Mouse (Mus musculus) right cerebral cortex, adult 18-20 months (tissue): ENCODE measurements around the gene Gm32742.
A peak's percentile ranks its signal among the peaks of the same experiment; 100 is the strongest.
"Not testable (repeated sequence)": the region's sequence is repeated elsewhere in the genome, so short reads cannot be mapped to it uniquely, and the experiment has no call there.

ENCODE experiments used
- DNase-seq: peaks from one replicate; pipeline ENCODE4 v3.0.0; 2022; ENCODE audit warnings: mixed read lengths

Gene Gm32742

DNA sequence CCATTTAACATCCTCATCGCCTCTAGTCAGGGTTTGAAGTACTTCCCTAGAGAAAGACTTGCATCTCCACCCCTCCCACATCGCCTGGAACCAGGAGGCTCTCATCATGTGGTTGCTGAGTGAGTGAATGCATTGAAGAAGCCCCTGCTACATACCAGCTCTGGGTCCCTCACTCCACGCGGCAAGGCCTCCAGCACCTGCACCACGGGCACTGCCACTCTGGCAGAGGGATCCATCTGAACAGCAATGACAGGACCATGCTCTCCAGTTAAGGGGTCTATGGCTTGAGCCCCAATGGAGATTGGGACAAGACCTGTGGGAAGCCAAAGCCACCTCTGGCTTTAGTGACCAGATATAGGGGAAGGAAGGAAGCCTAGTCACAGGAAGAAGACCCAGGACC, 18.0 kb downstream of the Gm32742 start:
- DNase-seq = no peak

DNA sequence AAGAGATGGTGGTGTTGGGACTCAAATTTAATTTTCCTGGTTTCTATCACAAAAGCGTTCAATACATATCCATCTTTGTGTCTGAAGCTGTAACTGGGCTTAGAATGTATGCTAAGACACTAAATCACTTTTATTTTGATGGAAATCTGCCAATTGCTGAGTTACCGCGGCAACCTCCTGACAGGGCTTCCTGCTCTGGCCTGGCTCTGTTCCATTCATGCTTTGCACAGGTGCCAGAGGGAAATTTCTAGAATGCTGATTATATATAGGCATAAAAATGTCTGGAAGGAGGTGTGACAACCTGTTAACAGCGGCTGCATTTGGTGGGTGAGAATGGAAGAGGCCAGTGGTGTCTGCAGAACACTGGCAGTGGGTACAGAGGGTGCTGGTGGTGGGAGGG, 18.8 kb downstream of the Gm32742 start:
- no peak for DNase-seq

DNA sequence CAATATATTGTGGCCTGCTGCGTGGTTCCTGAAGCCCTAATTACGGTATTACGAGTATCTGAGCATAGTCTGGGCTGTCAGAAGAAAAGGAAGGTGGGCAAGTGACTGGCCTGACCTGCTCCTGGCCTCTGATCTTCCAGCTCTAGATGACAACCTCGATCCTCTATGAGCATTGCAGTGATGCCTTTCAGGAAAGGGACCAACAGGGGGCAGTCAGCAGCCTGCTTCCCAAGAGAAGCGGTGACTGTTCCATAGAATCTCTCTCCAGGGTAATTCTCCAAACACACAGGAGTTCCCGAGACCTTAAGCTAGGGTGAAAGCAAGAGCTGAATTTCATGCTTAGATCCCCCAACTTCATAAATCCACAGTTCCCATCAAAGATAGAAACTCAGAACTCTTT, 21.1 kb downstream of the Gm32742 start:
- no peak for DNase-seq

DNA sequence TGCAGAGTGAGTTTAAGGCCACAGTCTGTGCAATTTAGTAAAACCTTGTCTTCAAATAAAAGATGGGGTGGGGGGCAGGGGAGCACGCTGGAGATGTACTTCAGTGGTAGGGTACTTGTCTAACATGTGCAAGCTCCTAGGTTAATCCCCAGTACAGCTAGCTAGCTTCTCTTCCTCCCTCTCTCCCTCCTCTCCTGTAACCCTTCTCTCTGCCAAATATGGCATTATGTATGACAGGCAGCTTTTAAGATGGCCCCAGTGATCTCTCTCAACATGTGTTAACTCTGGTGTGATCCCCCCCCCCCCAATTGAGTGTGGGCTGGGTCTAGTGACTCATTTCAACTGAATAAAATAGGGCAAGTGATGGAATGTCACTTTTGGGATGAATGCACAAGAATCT, 21.9 kb downstream of the Gm32742 start:
- no peak for DNase-seq

DNA sequence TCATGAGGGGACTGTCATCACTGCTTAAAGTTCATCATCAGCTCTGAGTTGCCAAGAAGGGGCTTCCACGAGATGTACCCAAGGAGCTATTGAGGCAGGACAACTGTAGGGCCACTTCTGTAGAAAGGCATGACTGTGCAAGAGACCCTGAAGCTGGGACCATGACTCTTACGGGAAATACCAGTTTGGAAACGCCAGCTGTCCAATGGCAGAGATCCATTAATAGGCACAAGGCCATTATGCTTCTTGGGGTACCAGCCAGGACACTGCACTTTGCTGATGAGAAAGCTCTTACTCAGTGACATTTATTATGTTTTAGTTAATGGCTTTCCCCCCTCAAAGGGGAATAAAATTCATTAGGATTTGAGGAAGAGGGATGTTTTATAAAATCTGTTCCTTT, 24.6 kb downstream of the Gm32742 start:
- DNase-seq = no peak

DNA sequence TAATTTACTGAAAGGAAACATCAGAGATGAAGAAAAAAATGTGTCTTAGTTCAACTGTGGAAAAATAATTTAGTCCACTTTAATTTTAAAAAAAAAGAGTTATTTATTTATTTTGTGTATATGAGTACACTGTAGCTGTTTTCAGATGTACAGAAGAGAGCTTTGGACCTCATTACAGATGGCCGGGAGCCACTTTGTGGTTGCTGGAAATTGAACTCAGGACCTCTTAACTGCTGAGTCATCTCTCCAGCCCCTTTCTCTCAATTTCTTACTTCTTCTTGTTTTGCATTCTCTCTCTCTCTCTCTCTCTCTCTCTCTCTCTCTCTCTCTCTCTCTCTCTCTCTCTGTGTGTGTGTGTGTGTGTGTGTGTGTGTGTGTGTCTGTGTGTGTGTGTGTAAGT, 25.9 kb downstream of the Gm32742 start:
- DNase-seq = not testable (repeated sequence)

DNA sequence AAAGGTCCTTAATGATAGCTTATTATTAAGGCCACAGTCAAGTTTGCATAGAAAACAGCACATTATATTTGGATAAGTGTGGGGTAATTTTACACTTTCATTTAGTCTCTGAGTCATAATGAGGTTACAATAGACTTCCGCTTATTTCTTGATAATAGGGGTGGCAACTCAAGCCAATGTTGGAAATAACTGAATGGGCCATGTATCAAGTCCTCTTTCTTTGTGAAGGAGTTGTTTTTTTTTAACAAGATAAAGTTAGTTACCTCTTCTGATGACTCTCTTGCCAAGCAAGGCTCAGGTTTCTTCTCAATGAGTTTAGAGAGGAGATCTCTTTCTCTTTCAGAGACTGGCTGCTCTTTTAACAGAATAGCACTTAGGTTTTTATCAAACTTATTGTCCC, 27.0 kb downstream of the Gm32742 start:
- no peak for DNase-seq

DNA sequence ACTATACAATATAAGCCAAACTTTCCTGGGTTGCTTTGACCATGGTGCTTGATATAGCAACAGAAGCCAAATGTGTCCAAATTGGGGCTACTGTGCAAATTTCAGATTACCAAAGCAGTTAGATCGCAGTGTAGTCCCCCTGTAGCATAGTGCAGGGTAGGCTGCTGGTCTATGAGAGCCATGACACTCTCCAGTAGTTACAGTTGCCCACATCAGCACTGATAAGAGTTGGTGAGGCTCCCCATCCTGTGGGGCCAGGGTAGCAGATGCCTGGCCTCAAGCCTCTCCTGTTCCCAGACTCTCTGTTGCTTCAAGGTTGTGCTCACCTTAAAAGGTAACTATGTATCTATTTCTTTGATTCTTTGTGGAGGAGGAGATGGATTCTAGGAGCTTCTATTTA, 27.5 kb downstream of the Gm32742 start:
- no peak for DNase-seq

DNA sequence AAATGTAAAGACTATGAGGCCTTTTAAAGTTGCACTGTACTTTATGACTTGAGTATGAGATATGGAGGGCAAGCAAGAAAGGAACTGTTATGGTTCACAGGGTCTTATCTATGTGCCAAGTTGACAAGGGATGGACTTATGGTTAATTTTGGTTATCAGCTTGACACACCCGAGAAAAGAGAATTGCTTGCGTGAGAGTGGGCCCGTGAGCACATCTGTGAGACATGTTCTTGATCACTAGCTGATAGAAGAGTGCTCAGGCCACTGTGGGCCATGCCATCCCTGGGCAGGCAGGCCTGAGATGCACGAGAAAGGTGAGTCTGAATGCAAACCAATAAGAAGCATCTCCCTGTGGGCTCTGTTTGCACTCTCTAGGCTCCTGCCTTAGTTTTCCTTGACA, 27.9 kb downstream of the Gm32742 start:
- no peak for DNase-seq

DNA sequence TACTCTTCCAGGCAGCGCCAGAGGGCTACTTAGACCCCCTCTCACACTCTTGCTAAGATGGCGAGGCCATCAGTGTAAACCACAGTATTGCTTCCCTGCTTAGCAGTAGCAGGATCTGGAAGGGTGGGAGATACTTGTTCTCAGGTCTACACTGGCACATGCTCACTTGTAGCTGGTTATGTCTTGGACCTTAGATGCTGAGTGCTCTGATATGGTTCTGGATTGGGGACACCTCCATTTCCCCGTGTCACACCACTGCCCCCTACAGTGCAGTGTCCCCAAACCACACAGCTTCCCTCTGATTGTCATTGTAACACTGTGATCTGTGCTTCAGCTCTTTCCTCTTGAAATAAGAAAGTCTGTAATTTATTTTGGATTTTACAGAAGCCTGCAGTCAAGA, 28.3 kb downstream of the Gm32742 start:
- DNase-seq = no peak

DNA sequence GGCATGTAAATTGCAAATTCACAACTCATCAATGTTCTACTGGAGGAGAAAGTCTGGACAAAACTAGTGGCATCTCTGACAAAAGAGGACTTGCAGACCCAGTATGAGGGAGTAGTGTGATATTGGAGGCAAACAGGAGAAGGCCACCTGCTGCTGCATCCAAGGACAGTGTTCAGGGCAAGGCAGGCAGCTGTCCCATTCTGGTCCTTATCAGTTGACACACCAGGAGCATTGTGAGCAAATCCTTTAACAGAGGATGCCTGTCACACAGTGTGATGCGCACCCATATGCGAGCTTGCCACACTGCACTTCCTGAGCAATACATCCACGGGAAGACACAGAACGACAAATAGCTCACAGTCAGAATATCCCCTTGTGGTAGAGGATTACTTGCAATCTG, 50.5 kb downstream of the Gm32742 start:
- no peak for DNase-seq

DNA sequence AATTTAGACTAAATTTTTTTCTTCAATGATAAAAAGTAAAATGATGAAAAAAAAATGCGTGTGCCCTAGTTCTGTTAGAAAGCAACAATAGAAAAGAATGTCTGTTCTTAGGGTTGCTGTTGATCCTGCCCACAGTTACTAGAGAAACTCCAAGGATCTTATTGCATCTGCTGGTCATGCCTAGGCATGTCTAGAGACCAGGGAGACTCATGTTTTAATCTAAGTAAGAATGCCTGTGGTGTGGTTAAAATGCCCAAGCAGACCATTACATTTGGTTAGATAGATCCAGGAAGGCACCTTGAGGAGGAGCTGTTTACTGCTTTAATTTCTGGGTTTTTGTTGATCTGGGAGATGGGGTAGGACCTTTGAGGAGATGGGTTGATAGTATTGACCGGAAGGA, 59.6 kb downstream of the Gm32742 start:
- DNase-seq = no peak

DNA sequence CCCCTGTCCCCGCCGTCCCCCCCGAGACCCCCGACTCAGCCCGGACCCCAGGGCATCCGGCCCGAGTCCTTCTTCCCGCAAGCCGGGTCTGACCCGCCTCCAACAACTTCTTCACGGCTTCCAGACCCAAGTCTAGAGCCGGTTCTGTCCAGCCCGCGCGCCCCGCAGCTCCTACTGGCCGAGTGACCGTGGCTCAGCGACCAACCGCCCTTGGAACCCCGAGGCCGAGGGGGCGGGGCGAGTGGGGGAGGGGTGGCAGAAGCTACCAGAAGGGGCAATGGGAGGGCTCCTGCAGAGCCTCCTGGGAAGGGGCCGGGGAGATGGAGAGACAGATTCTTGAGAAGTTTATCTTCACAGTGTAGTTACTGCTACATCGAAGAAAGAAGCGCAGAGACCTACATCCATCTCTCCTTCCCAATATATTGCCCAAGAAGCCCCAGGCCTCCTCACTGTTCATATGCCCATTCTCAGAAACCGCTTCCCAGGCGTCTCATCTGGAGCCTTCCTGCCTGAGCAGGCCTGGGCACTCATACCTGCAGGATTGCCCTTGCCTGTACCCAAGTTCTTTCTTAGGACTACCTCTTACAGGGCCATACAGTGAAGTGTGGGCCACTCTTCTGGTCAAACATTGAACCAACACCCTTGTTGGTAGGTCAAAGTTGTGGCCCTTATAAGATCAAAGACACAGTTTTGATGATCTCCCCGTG, 61.4 kb downstream of the Gm32742 start:
- no peak for DNase-seq

DNA sequence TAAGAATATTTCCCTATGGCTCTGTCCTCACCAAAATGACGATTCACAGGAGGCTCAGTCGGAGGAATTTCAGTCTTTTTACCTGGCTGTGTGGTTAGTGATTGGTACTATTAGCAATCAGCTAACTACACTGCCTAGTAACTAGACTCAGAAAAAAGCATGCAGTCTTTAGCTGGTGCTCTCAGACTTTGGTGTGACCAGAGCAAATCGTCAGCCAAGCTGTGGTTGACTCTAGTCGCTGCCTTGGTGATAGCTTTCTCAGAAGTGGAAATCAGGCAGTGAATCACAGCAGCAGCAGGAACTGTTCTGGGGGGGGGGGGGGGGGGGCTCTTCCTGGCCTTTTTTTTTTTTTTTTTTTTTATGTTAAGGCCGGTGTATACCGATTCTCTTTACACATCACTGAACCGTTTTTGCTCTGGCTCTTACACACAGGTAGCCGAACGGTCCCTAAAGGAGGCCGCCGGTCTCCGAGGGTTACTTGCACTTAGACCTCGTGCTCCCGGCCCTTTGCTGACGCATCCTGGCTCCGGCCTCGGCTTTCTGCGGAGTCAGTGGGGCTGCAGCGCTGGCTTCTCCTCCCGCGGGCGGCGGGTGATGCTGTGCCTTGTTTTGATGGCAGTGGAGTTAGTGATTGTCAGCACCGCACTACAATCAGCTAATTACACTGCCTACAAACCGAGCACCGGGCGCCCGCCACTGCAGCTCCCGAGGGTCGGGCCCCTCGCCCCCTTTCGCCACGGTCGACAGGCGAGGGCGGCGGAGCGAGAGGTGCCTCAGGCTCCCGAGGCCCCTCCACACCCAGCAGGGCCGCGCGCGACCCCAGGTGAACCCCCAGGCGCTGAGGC, 62.1 kb downstream of the Gm32742 start:
- peak; percentile 18 for DNase-seq

DNA sequence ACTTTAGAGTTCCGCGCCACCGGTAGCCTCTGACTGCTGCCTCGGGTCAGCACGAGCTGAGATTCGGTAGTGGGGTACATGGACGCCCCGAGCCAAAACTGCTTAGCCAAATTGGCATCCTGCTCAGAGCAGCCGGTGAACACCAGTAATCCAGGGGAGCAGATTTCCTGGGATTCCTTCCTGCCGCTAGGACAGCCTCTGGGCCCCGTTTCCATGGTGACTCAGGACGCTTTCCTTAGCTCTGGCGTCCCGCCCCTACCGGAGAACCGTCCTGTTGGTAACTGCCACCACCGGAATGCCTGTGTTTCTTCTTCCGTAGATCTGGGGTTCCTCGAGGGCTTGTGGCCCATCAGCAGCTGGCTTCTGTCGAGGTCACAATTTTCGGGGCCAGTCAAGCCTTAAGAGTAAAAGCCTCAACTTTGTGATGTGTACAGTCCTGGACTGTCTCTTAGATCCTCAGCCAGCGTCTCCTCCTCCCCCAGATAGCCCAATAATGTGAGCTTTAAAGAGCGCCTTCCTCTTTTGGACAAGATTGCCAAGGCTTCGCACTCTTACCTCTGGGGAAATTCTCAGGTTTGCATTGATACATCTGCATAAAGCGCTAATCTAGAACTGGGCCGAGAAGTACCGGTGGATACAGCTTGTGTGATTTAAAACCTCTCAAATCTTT, 63.4 kb downstream of the Gm32742 start, which contains the start of gene 4833427G06Rik:
4833427G06Rik (minus strand) TSS at position 323 of the 670 bp plus-strand sequence.
- peak; percentile 30 for DNase-seq

DNA sequence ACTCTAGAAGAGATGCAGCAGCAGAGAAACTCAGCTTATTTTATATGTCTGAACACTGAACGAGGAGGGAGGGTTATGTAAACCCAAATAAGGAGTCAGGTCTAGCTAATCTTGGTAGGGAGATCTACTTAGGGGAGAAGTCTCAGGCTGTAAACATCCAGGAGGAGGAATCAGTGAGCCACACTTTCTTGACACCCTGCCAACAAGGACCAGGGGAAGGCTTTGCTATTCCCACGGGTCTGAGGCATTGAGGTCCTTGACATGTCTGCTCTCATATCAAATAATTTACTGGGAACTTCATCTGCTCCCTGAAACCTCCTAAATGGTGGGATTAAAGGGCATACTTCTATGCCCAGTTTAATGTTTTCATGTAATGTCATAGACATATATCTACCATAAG, 69.0 kb downstream of the Gm32742 start:
- DNase-seq = no peak

DNA sequence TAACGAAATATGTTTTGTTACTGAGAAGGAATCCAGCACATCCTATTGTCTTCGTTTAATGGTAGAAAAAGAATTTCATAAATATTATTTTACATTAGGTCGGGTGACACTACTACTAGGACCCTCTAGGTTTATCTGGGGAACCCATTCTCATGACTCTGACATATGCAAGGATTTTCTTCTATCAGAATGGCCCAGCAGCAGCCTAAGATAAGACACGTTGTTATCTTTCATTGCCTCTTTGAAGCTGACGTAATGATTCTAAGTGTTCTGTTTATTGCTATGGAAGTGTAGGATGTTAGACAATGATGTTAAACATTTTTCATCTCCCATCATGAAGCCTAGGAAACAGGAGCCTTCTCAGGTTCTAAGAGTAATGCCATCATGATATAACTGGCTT, 71.6 kb downstream of the Gm32742 start:
- DNase-seq = no peak

DNA sequence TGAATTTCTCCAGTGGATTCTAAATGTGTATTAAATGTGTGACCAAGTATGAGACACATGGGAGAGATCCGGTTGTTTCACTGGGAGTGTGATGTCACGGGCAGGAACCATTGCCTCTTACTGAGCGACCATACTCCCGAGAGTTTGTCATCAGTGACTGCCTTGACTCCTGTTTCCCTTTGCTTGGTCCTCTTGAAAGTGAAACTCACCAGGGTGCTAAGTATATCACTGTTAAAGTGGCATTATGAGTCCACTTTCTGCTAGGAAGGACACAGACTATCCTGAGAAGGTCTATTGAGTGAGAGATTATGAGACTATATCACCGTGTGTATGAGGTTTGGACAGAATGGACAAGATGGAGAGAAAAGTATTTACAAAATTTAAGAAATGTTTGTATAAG, 83.7 kb downstream of the Gm32742 start:
- DNase-seq = no peak
